Mouse (Mus musculus) fibroblast of lung, adult 2 months (primary cell): ENCODE data around the gene Lyst.
"Not testable (repeated sequence)": the region's sequence is repeated elsewhere in the genome, so short reads cannot be mapped to it uniquely, and the experiment has no call there.

Source experiments
- DNase-seq: peaks from one replicate; pipeline ENCODE4 v3.0.0-alpha.2; 2011; ENCODE audit warnings: low read depth

The Lyst gene

GRCm38 (mm10) chr13:13590048-13591011, at the start of gene Lyst:
TSS of gene Lyst (plus strand) at chr13:13590397.
- DNase-seq, result peak; percentile 91

DNA sequence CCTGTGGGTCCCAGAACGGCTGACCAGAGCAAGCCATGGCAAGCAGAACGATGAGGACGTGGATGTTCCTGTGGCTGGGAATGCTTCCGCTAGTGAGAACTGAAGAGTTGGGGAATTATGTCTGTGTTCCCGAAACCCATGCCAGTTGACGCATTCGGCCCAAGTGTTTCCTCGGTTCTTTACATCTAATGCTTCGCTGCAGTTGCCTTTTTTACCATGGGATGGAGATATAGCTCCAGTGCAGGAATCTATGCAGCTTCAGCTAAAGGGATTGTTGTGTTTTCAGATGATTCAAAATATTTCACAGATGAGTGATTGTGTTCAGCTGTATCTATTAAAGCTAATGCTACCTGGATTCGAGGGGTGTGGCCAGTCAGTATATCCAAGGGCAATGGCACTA, 47.1 kb upstream of the Lyst start:
- DNase-seq, result not testable (repeated sequence)

DNA sequence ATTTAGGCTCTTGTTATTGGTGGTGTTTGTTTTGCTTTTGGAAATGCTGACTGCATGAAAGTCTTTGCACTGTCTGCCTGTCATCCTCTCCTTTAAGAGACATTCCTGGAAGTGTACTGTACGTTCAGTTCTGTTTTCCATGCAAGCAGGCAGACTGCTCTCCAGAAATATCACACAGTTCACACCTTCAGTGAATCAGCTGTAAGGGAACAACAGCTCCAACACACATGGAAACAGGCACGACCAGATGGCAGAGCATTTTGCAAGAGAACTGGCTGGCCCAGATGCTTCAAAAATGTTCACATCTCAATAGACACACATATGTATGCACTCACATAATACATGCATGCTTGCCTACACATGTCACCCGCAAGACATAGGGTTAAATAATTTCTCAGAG, 43.4 kb upstream of the Lyst start:
- no peak for DNase-seq

DNA sequence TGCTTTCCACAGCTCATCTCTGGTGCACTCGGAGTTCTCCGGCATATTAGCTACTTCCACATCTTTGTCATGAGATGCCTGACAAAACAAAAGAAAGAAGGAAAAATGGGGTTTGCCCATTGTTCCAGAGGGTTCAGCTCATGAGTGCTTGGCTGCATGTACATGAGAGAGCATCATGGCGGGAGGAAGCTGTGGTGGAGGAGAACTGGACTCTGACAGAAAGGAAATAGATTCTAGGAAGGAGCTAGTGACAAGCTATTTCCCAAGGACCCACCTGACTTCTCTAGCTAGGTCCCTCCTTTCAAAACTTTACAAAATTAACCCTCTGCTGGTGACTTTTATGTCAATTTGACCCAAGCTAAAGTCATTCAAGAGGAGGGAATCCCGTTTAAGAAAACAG, 42.3 kb upstream of the Lyst start:
- no peak for DNase-seq

GRCm38 (mm10) chr13:13548431-13549190, 41.6 kb upstream of the Lyst start:
- DNase-seq, result peak; percentile 68

GRCm38 (mm10) chr13:13549687-13550660, 40.2 kb upstream of the Lyst start:
- no peak for DNase-seq

DNA sequence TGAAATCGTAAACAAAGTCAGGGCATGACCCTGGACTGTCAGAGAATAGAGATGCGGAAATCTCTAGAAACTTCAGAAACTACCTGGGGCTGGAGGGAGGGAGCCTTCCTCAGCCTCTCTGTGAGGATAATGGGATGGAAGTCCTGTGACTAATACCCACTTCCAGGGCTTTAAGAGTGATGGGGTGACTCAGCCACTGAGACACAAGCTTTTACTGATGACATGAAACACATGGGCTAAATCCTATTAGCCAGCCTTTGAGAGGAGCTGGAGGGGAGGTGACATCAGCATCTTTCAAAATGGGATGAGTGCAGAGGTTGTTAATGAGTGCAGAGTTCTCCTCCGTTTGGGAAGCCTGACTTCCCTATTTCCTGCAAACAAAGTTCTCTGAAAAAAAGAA, 38.2 kb upstream of the Lyst start:
- no peak for DNase-seq

DNA sequence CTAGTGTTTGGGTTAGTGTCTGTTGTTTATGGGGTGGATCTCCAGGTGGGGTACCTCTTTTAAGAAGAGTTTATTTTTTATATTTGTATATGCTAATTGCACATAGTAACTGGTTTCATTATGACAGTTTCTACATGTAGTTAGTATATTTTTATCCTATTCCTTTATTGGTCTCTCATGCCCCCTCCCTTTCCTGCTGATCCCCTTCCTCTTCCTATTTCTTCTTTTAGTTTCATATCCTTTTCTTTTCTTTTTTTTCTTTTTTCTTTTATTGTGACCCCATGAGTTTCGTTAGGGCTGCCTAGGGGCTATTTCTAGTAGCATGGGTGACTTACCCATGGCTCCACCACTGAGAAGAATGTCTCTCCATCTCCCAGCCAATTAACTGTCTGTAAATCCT, 36.5 kb upstream of the Lyst start:
- no peak for DNase-seq

DNA sequence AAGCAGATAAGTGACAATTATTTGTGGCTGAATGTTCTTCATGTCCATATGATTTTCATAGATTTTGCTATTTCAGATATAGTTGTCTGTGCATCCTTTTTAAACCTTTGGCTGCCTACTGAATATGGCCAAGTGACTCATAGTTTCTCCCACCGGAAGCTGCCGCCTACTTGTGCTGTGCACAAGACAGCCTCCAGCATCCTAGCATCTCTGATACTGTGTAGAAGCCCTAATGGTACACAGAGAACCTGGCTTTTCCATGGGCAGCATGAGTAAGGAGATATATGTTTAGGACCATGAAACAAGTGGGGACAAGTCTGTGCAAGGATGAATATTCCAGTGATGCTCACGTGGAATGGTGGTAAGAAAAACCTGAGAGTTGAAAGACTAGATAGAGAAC, 35.0 kb upstream of the Lyst start:
- no peak for DNase-seq

- DNase-seq, result no peak
Observed at GRCm38 (mm10) chr13:13557001-13557743, 33.0 kb upstream of the Lyst start.

DNA sequence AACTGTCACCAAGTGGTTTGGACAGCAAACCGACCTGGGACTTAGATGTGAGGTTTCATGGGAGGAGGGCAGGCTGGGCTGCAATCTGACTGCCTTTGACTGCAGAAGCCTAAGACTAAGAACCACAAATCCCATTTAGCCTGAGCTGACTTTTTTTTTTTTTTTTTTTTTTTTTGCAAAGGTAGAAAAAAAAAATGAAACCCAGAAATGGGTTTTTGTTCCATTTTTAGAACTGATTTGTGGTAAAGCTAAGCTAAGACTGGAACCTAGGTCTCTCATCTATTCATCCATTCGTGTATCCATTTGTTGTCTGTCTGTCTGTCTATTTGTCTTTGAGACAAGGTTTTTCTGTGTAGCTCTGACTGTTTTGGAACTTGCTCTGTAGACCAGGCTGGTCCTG, 31.9 kb upstream of the Lyst start:
- DNase-seq, result no peak

GRCm38 (mm10) chr13:13558900-13559299, 31.3 kb upstream of the Lyst start:
- DNase-seq, result no peak

- DNase-seq, result no peak
Observed at GRCm38 (mm10) chr13:13562571-13562970, 27.6 kb upstream of the Lyst start.

DNA sequence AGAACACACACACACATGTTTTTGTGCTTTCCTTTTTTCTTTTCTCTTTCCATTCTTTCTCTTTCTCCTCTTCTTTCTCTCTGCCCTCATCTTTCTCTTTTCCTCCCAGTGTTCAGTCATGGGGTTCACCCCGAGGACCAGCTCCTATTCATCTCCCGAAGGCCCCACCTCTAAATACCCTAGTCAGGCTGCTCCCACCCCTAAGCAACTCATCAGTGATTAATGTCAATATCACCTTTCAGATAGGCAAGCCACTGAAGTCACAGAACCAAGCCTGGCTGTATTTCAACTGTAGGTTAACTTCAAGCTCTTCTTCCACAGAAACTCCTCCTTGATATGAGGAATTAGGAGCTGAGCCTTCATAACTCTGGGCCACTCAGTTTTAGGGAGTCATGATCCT, 26.1 kb upstream of the Lyst start:
- DNase-seq, result no peak

- DNase-seq, result no peak
Observed at GRCm38 (mm10) chr13:13564541-13564940, 25.7 kb upstream of the Lyst start.

GRCm38 (mm10) chr13:13567640-13568039, 22.6 kb upstream of the Lyst start:
- DNase-seq, result no peak

DNA sequence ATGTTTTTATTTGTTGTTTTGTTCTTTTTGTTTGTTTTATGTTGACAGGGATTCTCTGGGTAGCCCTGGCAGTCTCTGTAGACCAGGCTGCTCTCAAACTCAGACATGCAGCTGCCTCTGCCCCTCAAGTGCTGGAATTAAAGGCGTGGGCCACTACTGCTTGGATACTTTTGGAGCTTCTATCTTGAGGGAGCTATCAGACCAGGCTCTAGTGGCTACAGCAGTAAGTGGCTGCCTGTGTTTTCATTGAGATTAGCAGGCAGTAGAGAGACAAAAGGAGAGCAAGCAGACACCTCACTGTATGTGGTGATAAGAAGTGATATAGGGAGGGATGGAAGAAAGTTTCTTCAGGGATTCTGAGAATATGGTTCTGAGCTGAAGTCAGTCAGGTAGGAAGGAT, 21.4 kb upstream of the Lyst start:
- DNase-seq, result no peak

GRCm38 (mm10) chr13:13569603-13570002, 20.6 kb upstream of the Lyst start:
- DNase-seq, result no peak

GRCm38 (mm10) chr13:13572060-13572835, 17.9 kb upstream of the Lyst start:
- DNase-seq, result no peak

DNA sequence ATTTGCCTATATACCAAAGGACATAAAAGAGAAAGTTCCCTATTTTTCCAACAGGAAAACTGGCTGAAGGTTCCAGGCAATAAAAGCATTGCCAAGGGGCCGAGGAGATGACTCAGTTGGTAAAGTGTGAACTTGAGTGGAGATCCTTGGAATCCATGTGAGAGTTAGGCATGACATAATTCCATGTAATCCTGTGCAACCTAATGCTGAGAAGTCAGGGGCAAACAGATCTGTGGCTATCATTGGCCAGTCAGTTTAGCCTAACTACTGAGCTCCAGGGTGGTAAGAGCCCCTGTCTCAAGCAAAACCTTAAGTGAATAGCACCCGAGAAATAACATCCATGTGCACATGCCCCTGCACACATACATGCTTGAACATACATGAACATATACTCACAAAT, 17.3 kb upstream of the Lyst start:
- no peak for DNase-seq
